Mouse (Mus musculus) lung, postnatal 0 days (tissue): ENCODE results near the gene Gm5617.

Experiments used
- CTCF ChIP-seq: IDR thresholded peaks from 2 replicates; pipeline ENCODE4 v1.5.1; 2016; ENCODE audit warnings: antibody characterized with exemption, mild to moderate bottlenecking
- EP300 ChIP-seq: IDR thresholded peaks from 2 replicates; pipeline ENCODE4 v1.6.1; 2016; ENCODE audit warnings: antibody characterized with exemption, mild to moderate bottlenecking, control low read depth

DNA sequence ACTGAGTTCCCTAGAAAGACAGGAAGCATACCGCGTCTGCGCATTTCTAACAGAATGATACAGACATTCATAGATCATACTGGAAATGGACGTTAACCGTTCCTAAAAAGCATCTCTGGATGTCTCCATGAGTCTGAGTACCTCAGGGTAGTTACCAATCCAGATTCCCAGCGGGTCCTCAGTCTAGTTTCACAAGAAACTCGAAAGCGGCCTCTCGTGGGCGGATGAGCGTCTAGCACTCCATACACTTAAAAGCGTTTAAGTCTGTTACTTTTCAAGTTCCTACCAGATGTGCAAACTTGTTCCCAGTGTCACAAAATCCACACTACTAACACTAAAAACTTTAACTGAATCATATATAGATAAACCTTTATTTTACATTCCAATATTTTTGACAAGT lies 22.1 kb upstream of the Gm5617 start:
- TF ChIP-seq CTCF (no peak), EP300 (no peak)
